Mouse (Mus musculus): ENCODE measurements around the gene Igdcc3. TPM values are rescaled to one million over a fixed set of nuclear protein-coding genes. Genes with fewer than 3 reads are reported as not detected.

The Igdcc3 gene
- polyA plus RNA-seq, 1 experiment from 2014 or later = 1.1 TPM

GRCm38 (mm10) chr9:65109132-65110072 lies 31.6 kb upstream of the Igdcc3 start:
- Histone ChIP-seq H3K4me2 (ENCODE audit: low read depth, low read length) (peak overlapping the region; percentile 51), H3K27ac (replicated peaks; ENCODE audit: low read depth, low read length) (peak overlapping the region; percentile 89), H3K27me3 (replicated peaks; ENCODE audit: control insufficient read depth, insufficient read depth, low read length) (no peaks in the 10 kb centered on the region), H3K4me1 (ENCODE audit: control insufficient read depth, insufficient read depth, low read length) (peaks cover 21% of the 10 kb centered on the region), H3K4me3 (ENCODE audit: low read depth, low read length) (peak overlapping the region; percentile 23), H3K36me3 (ENCODE audit: control insufficient read depth, insufficient read depth, low read length) (peaks cover 9% of the 10 kb centered on the region), H3K9ac (ENCODE audit: low read depth, low read length) (peak overlapping the region; percentile 55), H3K9me3 (ENCODE audit: control insufficient read depth, low read length) (no peaks in the 10 kb centered on the region)
- peak; percentile 91 for DNase-seq (ENCODE audit: low spot score)
- WGBS = 12% methylated on average over 24 of the region's 24 CpGs
- peak; percentile 89 for ATAC-seq (ENCODE audit: low read depth)

GRCm38 (mm10) chr9:65111698-65112097 lies 29.3 kb upstream of the Igdcc3 start:
- no peaks in the 10 kb centered on the region for H3K27me3 ChIP-seq (replicated peaks; ENCODE audit: control insufficient read depth, insufficient read depth, low read length)
- H3K4me1 ChIP-seq (ENCODE audit: control insufficient read depth, insufficient read depth, low read length) = peaks cover 16% of the 10 kb centered on the region
- H3K4me2 ChIP-seq (ENCODE audit: low read depth, low read length) = no peak overlapping the region
- no peaks in the 10 kb centered on the region for H3K9me3 ChIP-seq (ENCODE audit: control insufficient read depth, low read length)
- no peak for DNase-seq (ENCODE audit: low spot score)
- no peak overlapping the region for H3K9ac ChIP-seq (ENCODE audit: low read depth, low read length)
- ATAC-seq (ENCODE audit: low read depth) = no peak
- no peak overlapping the region for H3K4me3 ChIP-seq (ENCODE audit: low read depth, low read length)
- 87% methylated on average over 5 of the region's 5 CpGs for WGBS
- no peak overlapping the region for H3K27ac ChIP-seq (replicated peaks; ENCODE audit: low read depth, low read length)
- peaks cover 23% of the 10 kb centered on the region for H3K36me3 ChIP-seq (ENCODE audit: control insufficient read depth, insufficient read depth, low read length)

- H3K4me2 ChIP-seq (ENCODE audit: low read depth, low read length) = no peak overlapping the region
- H3K27me3 ChIP-seq (replicated peaks; ENCODE audit: control insufficient read depth, insufficient read depth, low read length) = no peaks in the 10 kb centered on the region
- DNase-seq (ENCODE audit: low spot score) = no peak
- peaks cover 16% of the 10 kb centered on the region for H3K4me1 ChIP-seq (ENCODE audit: control insufficient read depth, insufficient read depth, low read length)
- no peak overlapping the region for H3K27ac ChIP-seq (replicated peaks; ENCODE audit: low read depth, low read length)
- H3K4me3 ChIP-seq (ENCODE audit: low read depth, low read length) = no peak overlapping the region
- H3K36me3 ChIP-seq (ENCODE audit: control insufficient read depth, insufficient read depth, low read length) = peaks cover 43% of the 10 kb centered on the region
- WGBS = 75% methylated on average over 2 of the region's 2 CpGs
- no peak for ATAC-seq (ENCODE audit: low read depth)
- H3K9ac ChIP-seq (ENCODE audit: low read depth, low read length) = no peak overlapping the region
- no peaks in the 10 kb centered on the region for H3K9me3 ChIP-seq (ENCODE audit: control insufficient read depth, low read length)
Measured at GRCm38 (mm10) chr9:65113694-65114093, 27.3 kb upstream of the Igdcc3 start.

GRCm38 (mm10) chr9:65115891-65116290 lies 25.1 kb upstream of the Igdcc3 start:
- ATAC-seq (ENCODE audit: low read depth) (no peak), DNase-seq (ENCODE audit: low spot score) (peak; percentile 35)
- no peak overlapping the region for H3K9ac ChIP-seq (ENCODE audit: low read depth, low read length)
- WGBS = 63% methylated on average over 2 of the region's 2 CpGs
- peaks cover 54% of the 10 kb centered on the region for H3K36me3 ChIP-seq (ENCODE audit: control insufficient read depth, insufficient read depth, low read length)
- no peak overlapping the region for H3K27ac ChIP-seq (replicated peaks; ENCODE audit: low read depth, low read length)
- no peaks in the 10 kb centered on the region for H3K9me3 ChIP-seq (ENCODE audit: control insufficient read depth, low read length)
- no peak overlapping the region for H3K4me2 ChIP-seq (ENCODE audit: low read depth, low read length)
- no peak overlapping the region for H3K4me3 ChIP-seq (ENCODE audit: low read depth, low read length)
- no peaks in the 10 kb centered on the region for H3K27me3 ChIP-seq (replicated peaks; ENCODE audit: control insufficient read depth, insufficient read depth, low read length)
- no peaks in the 10 kb centered on the region for H3K4me1 ChIP-seq (ENCODE audit: control insufficient read depth, insufficient read depth, low read length)

- Histone ChIP-seq H3K27ac (replicated peaks; ENCODE audit: low read depth, low read length) (no peak overlapping the region), H3K27me3 (replicated peaks; ENCODE audit: control insufficient read depth, insufficient read depth, low read length) (no peaks in the 10 kb centered on the region), H3K4me1 (ENCODE audit: control insufficient read depth, insufficient read depth, low read length) (0 out of 2 replicates have a peak, but pooled peaks cover 2% of the 10 kb centered on the region), H3K9me3 (ENCODE audit: control insufficient read depth, low read length) (no peaks in the 10 kb centered on the region), H3K36me3 (ENCODE audit: control insufficient read depth, insufficient read depth, low read length) (peaks cover 54% of the 10 kb centered on the region), H3K4me3 (ENCODE audit: low read depth, low read length) (no peak overlapping the region), H3K4me2 (ENCODE audit: low read depth, low read length) (no peak overlapping the region), H3K9ac (ENCODE audit: low read depth, low read length) (no peak overlapping the region)
- no peak for ATAC-seq (ENCODE audit: low read depth)
- DNase-seq (ENCODE audit: low spot score) = no peak
- WGBS = 72% methylated on average over 2 of the region's 2 CpGs
Measured at GRCm38 (mm10) chr9:65117516-65117915, 23.5 kb upstream of the Igdcc3 start.

GRCm38 (mm10) chr9:65120935-65121334 lies 20.1 kb upstream of the Igdcc3 start:
- H3K4me3 ChIP-seq (ENCODE audit: low read depth, low read length) = no peak overlapping the region
- no peak overlapping the region for H3K4me2 ChIP-seq (ENCODE audit: low read depth, low read length)
- no peak overlapping the region for H3K27ac ChIP-seq (replicated peaks; ENCODE audit: low read depth, low read length)
- no peaks in the 10 kb centered on the region; the same call in 1 of the 2 replicates for H3K27me3 ChIP-seq (replicated peaks; ENCODE audit: control insufficient read depth, insufficient read depth, low read length)
- H3K36me3 ChIP-seq (ENCODE audit: control insufficient read depth, insufficient read depth, low read length) = peaks cover 60% of the 10 kb centered on the region
- WGBS = 17% methylated on average over 3 of the region's 3 CpGs
- 0 out of 2 replicates have a peak, but pooled peaks cover 4% of the 10 kb centered on the region for H3K4me1 ChIP-seq (ENCODE audit: control insufficient read depth, insufficient read depth, low read length)
- no peaks in the 10 kb centered on the region for H3K9me3 ChIP-seq (ENCODE audit: control insufficient read depth, low read length)
- ATAC-seq (ENCODE audit: low read depth) = peak; percentile 64; the same call in 1 of the 2 replicates
- H3K9ac ChIP-seq (ENCODE audit: low read depth, low read length) = no peak overlapping the region
- DNase-seq (ENCODE audit: low spot score) = peak; percentile 83

- Histone ChIP-seq H3K27me3 (replicated peaks; ENCODE audit: control insufficient read depth, insufficient read depth, low read length) (no peaks in the 10 kb centered on the region; the same call in 1 of the 2 replicates), H3K4me1 (ENCODE audit: control insufficient read depth, insufficient read depth, low read length) (0 out of 2 replicates have a peak, but pooled peaks cover 4% of the 10 kb centered on the region), H3K4me2 (ENCODE audit: low read depth, low read length) (peak overlapping the region; percentile 26; the same call in 1 of the 2 replicates), H3K4me3 (ENCODE audit: low read depth, low read length) (no peak overlapping the region), H3K9ac (ENCODE audit: low read depth, low read length) (0 out of 2 replicates have a peak overlapping the region, but pooled peaks have one; percentile 22), H3K27ac (replicated peaks; ENCODE audit: low read depth, low read length) (no peak overlapping the region), H3K36me3 (ENCODE audit: control insufficient read depth, insufficient read depth, low read length) (peaks cover 60% of the 10 kb centered on the region), H3K9me3 (ENCODE audit: control insufficient read depth, low read length) (no peaks in the 10 kb centered on the region)
- no peak for DNase-seq (ENCODE audit: low spot score)
- WGBS = 21% methylated on average over 17 of the region's 18 CpGs
- ATAC-seq (ENCODE audit: low read depth) = no peak
Measured at GRCm38 (mm10) chr9:65122545-65122944, 18.4 kb upstream of the Igdcc3 start.

GRCm38 (mm10) chr9:65123552-65124168 lies 17.3 kb upstream of the Igdcc3 start:
- DNase-seq (ENCODE audit: low spot score) (peak; percentile 61), ATAC-seq (ENCODE audit: low read depth) (peak; percentile 41; the same call in 1 of the 2 replicates)
- H3K36me3 ChIP-seq (ENCODE audit: control insufficient read depth, insufficient read depth, low read length) = peaks cover 56% of the 10 kb centered on the region
- H3K27me3 ChIP-seq (replicated peaks; ENCODE audit: control insufficient read depth, insufficient read depth, low read length) = no peaks in the 10 kb centered on the region; the same call in 1 of the 2 replicates
- H3K4me2 ChIP-seq (ENCODE audit: low read depth, low read length) = peak overlapping the region; percentile 68
- peak overlapping the region; percentile 58 for H3K9ac ChIP-seq (ENCODE audit: low read depth, low read length)
- no peak overlapping the region for H3K27ac ChIP-seq (replicated peaks; ENCODE audit: low read depth, low read length)
- 9% methylated on average over 19 of the region's 48 CpGs for WGBS
- peaks cover 4% of the 10 kb centered on the region; the same call in 1 of the 2 replicates for H3K4me1 ChIP-seq (ENCODE audit: control insufficient read depth, insufficient read depth, low read length)
- H3K9me3 ChIP-seq (ENCODE audit: control insufficient read depth, low read length) = no peaks in the 10 kb centered on the region
- H3K4me3 ChIP-seq (ENCODE audit: low read depth, low read length) = peak overlapping the region; percentile 38

Measured in embryonic facial prominence, embryonic 14.5 days (tissue).